Mouse (Mus musculus): Measurements from ENCODE around the gene Stk26.

The Stk26 gene

DNA sequence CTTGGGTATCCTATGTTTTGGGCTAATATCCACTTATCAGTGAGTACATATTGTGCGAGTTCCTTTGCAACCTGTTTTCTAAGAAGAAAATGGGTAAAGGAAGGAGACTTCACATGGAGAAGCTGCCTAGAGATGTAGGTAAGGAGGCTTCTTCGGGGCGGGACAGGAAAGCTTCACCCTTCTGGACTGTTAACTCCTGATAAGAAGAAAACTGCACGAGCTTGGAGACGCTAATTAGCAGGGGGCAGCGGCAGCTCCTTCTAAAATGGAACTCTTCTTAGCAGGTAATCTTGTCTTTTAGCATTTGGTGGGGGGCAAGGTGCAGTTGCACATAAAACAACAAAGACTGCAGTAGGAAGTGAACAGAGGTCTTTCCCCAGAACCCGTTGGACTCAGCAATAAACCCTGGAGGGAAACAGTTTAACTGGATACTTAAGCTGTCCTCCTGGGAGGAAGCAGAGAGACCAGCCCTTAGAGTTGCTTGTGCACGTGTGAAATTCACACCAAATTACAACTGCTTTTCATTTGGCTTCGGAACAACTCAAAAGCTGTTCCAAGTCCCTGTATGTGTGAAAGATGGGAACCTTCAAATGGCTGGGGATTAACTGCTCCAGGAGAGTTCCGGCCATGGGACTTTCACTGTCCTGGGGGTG is 86.2 kb downstream of the Stk26 start:
- DNase-seq = no peak

DNA sequence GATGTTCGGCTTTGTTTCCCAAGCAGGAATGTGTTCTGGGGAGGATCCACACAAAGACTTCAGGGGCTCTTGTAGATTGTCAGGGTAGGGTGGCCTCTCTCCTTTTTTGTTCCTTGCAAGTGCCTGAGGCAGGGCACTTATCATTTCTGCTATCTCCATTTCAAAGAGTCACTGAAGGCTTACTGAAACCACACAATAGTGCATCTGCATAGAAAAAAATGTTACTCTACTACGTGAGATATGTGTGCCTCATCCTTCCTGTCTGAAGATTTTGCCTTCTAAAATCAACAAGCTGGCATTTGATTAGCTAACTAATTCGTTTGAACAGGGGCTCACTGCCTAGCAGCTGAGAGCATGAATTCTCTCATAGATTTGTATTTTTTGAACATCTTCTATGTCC is 89.5 kb downstream of the Stk26 start:
- DNase-seq = no peak

DNA sequence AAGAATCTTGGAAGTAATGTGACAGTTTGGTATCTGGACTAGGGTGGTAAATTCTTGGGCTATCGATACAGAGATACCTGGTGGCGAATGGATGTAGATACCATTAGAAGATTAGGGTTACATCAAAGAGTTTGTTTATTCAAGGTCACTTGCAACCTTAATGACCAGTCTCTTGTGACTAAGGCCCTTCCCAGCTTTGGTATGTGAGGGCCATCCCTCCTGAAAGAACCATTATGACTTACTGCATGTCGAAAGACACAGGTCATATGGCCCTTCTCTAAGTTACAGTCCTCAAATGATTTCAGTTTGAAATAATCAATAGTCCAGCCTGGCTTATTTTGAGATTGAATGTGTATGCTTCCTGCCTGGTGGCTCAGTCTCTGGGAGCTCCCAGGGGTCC is 96.3 kb downstream of the Stk26 start:
- no peak for DNase-seq

DNA sequence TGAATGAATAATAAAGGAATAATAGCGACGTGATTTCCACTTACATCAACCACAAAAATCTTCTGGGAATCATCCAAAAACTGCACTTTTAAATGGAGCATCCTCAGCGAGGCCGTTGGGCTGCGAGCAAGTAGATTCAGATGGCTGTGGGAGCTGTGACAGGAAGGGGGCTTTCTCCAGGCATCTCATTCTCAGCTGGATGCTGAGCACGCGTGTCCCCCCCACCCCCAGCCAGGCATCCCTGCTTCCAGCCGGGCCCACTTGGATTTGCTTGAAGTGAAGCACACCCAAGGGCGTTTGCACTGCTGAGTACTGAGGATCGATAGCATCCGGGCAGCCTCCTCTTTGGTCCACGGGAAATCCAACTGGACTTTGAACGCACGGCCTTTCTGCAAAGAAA is 101.8 kb downstream of the Stk26 start, which contains the start of gene Frmd7:
Gene Frmd7 (minus strand): TSS at position 101 of the 400 bp plus-strand sequence.
- no peak for DNase-seq
